Mouse (Mus musculus) spleen, postnatal 4 days (tissue): ENCODE data around the gene Hspe1.
"Not testable (repeated sequence)": the region's sequence is repeated elsewhere in the genome, so short reads cannot be mapped to it uniquely, and the experiment has no call there.

Source experiments
- DNase-seq, 2 experiments: peaks; one replicate each; pipeline ENCODE4 v3.0.0; 2022; ENCODE audit warnings: low spot score in 2 of 2

Gene Hspe1

GRCm38 (mm10) chr1:55085781-55086366 lies 2.1 kb upstream of the Hspe1 start:
- no peak for DNase-seq

- DNase-seq: peak in 1 of 2 experiments; percentile 16
Measured at GRCm38 (mm10) chr1:55086868-55087400, 998 bp upstream of the Hspe1 start.

- DNase-seq: peak in 1 of 2 experiments; percentile 55
Measured at GRCm38 (mm10) chr1:55087401-55087904, 479 bp upstream of the Hspe1 start.

GRCm38 (mm10) chr1:55088611-55089497 lies 922 bp downstream of the Hspe1 start:
- no peak for DNase-seq

- no peak for DNase-seq
Measured at GRCm38 (mm10) chr1:55089498-55090064, 1.6 kb downstream of the Hspe1 start.

GRCm38 (mm10) chr1:55092056-55092455 lies 4.1 kb downstream of the Hspe1 start:
- no peak for DNase-seq

GRCm38 (mm10) chr1:55092469-55092868 lies 4.5 kb downstream of the Hspe1 start:
- DNase-seq: no peak

DNA sequence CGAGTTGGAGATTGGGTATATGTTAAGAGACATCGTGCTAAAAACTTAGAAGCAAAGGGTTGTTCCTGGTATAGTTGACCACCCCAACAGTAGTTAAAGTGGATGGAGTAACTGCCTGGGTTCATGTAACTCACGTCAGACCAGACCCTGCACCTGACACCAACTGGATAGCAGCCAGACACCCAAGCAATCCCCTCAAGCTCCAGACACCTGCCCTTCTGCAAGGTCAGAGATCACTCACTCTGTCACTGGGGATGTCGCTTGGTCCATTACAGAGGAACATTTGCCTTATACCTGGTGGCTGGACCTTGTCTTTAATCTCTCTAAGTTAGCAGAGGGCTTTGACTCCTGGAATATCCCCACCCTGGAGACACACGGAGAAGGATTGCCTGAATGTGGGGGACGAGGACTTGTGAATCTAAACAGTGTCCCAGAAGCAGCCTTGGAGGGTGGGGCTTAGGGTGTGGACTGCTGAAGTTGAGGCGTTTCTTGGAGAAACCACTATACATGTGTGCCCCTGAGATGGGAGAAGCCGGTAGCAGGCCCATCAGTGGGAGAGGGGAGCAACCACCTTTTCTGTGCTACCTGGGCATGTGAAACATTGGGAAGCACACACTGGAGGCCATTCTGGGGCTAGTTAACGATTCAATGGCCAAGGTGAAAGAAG lies 19.1 kb downstream of the Hspe1 start:
- no peak for DNase-seq

DNA sequence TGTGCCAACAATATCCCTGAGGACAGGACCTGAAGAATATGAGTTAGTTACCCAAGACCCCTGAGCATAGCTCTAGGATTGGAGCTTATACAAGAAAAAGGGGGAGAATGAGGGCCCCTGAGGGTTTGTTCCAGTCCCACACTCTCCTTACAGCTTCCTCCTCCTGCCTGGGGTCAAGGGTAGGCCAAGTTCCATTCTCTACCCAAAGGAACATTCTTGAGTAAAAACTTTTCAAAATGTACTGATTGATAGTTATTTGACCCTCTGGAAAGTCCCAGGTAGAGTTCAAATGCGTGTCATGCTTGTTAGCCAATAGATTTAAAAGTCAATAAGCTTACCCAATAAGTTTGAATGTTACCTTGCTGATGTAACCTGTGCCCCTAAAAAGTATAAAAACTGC lies 19.7 kb downstream of the Hspe1 start:
- DNase-seq: no peak

GRCm38 (mm10) chr1:55108473-55108872 lies 20.5 kb downstream of the Hspe1 start:
- DNase-seq: no peak

- no peak for DNase-seq
Measured at GRCm38 (mm10) chr1:55109066-55109766, 21.3 kb downstream of the Hspe1 start.

GRCm38 (mm10) chr1:55123046-55123445 lies 35.1 kb downstream of the Hspe1 start:
- DNase-seq: no peak

- no peak for DNase-seq
Measured at GRCm38 (mm10) chr1:55123561-55123960, 35.6 kb downstream of the Hspe1 start.

DNA sequence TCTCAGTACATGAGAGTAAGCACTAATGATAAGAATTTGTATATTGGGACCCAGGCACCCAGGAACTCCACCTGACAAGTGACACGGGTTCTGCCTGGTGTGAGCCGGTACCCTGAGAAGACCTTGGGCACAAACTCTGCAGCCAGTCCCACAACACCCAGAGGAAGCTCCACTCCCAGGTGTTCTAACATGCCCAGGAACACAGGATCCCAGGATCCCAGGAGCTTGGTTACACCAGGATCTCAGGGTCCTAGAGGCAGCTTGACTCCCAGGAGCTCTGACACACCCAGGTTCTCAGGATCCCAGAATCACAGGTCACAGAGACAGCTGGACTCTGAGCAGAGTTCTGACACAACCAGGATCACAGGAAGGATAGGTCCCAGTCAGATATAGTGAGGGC lies 36.2 kb downstream of the Hspe1 start:
- DNase-seq: not testable (repeated sequence)

- DNase-seq: no peak
Measured at GRCm38 (mm10) chr1:55129716-55130115, 41.8 kb downstream of the Hspe1 start.

DNA sequence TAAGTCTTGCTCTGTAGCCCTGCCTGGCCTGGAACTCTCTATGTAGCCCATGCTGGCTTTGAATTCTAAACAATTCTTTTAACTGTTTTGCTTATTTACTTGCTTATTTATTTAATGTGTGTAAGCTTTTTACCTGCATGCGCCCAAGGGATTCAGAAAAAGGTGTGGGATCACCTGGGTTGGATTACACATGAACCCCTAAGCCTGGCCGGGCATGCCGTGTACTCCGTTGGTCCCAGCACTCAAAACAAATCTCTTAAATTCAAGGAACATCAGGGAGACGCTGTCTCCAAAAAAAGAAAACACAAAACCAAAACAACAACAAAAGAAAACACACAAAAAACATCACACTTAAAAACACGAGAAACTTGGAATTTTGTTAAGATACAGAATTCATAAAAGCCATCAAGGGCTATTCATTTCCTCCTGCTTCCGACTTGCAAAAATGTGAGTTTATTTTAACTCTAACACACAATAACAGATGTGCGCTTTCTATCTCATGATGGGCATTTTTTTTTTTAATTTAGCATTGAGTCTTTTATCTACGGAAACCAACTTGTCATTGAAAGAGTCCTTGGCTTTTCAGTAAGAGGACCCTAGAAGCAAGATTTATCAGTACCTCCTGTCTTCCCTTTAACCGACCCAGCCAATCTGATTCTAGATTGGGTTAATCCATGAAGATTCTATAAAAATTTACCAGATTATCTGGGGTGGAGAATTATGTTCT lies 42.4 kb downstream of the Hspe1 start:
- no peak for DNase-seq

DNA sequence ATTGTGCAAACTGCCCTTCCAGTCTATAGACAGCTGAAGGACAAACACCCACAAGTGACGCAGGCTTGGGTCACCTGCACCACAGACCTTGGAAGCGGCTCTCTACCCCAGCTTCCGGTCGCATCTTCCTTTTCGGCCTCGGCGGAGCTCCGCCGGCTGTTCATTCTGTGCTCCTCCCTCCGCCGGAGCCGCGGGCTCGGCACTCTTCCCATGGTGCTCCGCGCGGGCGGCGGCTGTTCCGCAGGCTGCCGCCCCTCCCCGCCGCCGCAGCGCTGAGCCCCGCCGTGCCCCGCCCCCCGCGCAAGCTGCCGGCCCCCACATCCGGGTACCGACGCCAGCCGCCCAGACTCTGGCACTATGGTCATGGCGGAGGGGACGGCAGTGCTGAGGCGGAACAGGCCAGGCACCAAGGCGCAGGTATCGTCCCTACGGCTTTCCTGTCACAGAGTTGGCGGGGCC lies 43.0 kb downstream of the Hspe1 start, which contains the start of gene Mob4:
Mob4 (plus strand) TSS at position 289 of the 459 bp plus-strand sequence.
- peak; percentile 92 to 98 for DNase-seq

GRCm38 (mm10) chr1:55131424-55132014 lies 43.6 kb downstream of the Hspe1 start:
- DNase-seq: peak in 1 of 2 experiments; percentile 64

DNA sequence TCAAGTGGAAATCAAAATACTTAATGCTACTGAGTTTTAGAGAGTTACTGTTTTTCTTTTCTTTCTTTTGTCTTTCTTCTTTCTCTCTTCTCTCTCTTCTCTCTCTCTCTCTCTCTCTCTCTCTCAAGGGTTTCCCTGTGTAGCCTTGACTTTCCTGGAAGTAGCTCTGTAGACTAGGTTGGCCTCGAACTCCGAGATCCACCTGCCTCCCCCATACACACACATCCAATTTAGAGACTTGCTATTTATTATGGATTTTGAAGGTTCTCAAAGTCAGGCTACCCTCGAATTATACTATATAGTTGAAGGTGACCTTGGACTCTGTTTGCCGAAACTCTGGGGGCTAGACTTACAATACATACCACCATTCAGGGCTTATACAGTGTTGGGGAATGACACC lies 44.4 kb downstream of the Hspe1 start:
- no peak for DNase-seq

- no peak for DNase-seq
Measured at GRCm38 (mm10) chr1:55133173-55133572, 45.2 kb downstream of the Hspe1 start.
